Mouse (Mus musculus) embryonic facial prominence, embryonic 12.5 days (tissue): Measurements from ENCODE around the gene Msantd2. TPM values are rescaled to one million over a fixed set of nuclear protein-coding genes. Genes with fewer than 3 reads are reported as not detected.
A peak's percentile ranks its signal among the peaks of the same experiment; 100 is the strongest.

Source experiments
- ATAC-seq: fragments of 200-750 bp; cut with Nextera tagmentation; 2 replicates; pipeline ENCODE4 v1.8.0; 2017; ENCODE audit not compliant: insufficient number of reproducible peaks, insufficient read depth, low FRiP score, low TSS enrichment
- H3K27ac ChIP-seq: fragments of 300-500 bp; sonication (generic); 2 replicates; pipeline ENCODE4 v1.5.1; 2016; ENCODE audit warnings: mild to moderate bottlenecking
- H3K27me3 ChIP-seq: fragments of 300-500 bp; sonication (generic); 2 replicates; pipeline ENCODE4 v1.6.1; 2016; ENCODE audit warnings: mild to moderate bottlenecking, moderate library complexity
- H3K36me3 ChIP-seq: fragments of 300-500 bp; sonication (generic); 2 replicates; pipeline ENCODE4 v1.6.1; 2016; ENCODE audit warnings: mild to moderate bottlenecking
- H3K4me1 ChIP-seq: fragments of 300-500 bp; sonication (generic); 2 replicates; pipeline ENCODE4 v1.6.1; 2016
- H3K4me2 ChIP-seq: fragments of 300-500 bp; sonication (generic); replicated peaks from 2 replicates; pipeline ENCODE4 v1.6.1; 2016; ENCODE audit warnings: mild to moderate bottlenecking, moderate library complexity
- H3K4me3 ChIP-seq: fragments of 300-500 bp; sonication (generic); 2 replicates; pipeline ENCODE4 v1.5.1; 2016; ENCODE audit warnings: mild to moderate bottlenecking
- H3K9ac ChIP-seq: fragments of 300-500 bp; sonication (generic); 2 replicates; pipeline ENCODE4 v1.6.1; 2016; ENCODE audit warnings: mild to moderate bottlenecking, moderate library complexity
- H3K9me3 ChIP-seq: fragments of 300-500 bp; sonication (generic); 2 replicates; pipeline ENCODE4 v1.6.1; 2016; ENCODE audit warnings: mild to moderate bottlenecking, moderate library complexity
- WGBS: fragments of 180-500 bp; shearing (Covaris S2); methylation state at CpG from one replicate; pipeline ENCODE4 v1.1.7; 2016; 5-methylcytosine and 5-hydroxymethylcytosine counted together
- polyA plus RNA-seq: library from polyadenylated mRNA; unstranded; fragments of >200 nt; fragmentation: Nextera tagmentation; extraction: Ambion mirVana; gene quantifications from 2 replicates; pipeline ENCODE4 v1.2.1, GENCODE M21; 2016

Gene Msantd2
- polyA plus RNA-seq, 1 experiment from 2014 or later, result 44.7 TPM

DNA sequence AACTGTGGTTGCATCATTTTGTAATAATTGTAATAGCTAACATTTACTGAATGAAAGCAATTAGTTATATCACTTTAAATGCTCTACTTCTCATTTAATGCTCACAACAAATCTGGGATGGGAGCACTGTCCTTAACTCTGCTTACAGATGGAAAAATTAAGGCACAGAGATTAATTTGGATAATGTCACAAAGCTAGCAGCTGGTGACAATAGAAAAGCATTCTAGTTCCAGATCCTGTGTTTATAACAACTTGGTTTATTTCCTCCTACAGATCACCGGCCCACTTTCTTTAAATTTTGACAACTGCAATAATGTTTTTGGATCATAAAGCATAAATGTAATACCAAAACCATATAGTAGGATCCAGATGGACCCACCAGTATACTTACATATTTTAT lies 16.9 kb downstream of the Msantd2 start:
- H3K9ac ChIP-seq, result no peak overlapping the region
- H3K27ac ChIP-seq, result no peak overlapping the region
- H3K4me1 ChIP-seq, result no peaks in the 10 kb centered on the region
- ATAC-seq, result no peak
- no peaks in the 10 kb centered on the region for H3K27me3 ChIP-seq
- 91% methylated on average over 1 of the region's 1 CpGs for WGBS
- no peaks in the 10 kb centered on the region for H3K36me3 ChIP-seq
- H3K9me3 ChIP-seq, result no peaks in the 10 kb centered on the region
- H3K4me3 ChIP-seq, result no peak overlapping the region
- no peak overlapping the region for H3K4me2 ChIP-seq

DNA sequence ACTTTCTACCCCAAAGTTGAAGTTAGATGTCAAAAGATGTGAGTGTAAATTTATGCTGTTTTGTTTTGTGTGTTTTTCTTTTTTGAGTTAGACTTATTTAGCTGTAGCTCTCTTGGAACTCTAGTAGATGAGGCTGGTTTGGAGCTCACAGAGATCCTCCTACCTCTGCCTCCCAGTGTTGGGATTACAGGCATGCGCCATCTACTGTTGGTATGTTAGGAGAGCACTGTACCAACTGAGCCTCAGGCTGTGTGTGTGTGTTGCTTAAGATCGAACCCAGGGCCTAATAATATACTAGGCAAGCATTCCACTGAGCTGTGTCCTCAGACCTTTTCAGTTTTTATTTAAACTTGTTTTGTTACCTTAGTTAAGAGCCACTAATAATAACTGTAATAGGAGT lies 23.0 kb downstream of the Msantd2 start:
- Histone ChIP-seq H3K27ac (no peak overlapping the region), H3K4me1 (no peaks in the 10 kb centered on the region), H3K36me3 (no peaks in the 10 kb centered on the region), H3K4me3 (no peak overlapping the region), H3K9ac (no peak overlapping the region), H3K9me3 (no peaks in the 10 kb centered on the region), H3K4me2 (no peak overlapping the region), H3K27me3 (no peaks in the 10 kb centered on the region)
- ATAC-seq, result no peak
- WGBS, result 92% methylated on average over 2 of the region's 2 CpGs

DNA sequence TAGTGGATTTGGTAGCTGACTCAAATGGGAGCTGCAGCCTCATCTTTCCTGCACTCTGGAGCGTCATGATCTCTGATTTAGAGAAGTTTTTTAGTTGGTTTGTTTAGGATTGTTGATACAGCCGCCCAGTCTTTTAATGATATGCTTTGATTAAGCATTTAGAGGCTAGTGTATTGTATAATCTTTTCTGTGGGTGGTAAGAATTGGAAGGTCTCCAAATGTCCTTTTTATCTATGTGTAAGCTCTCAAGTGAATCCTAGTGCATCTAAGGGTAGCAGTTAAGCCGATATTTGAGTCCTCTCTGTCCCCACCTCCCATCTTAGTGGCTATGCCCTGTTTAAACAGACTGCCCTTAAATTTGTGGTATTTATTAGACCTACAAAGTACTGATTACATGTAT lies 25.3 kb downstream of the Msantd2 start:
- no peak for ATAC-seq
- Histone ChIP-seq H3K4me2 (no peak overlapping the region), H3K9ac (no peak overlapping the region), H3K36me3 (peaks cover 8% of the 10 kb centered on the region), H3K27ac (no peak overlapping the region), H3K4me1 (no peaks in the 10 kb centered on the region), H3K4me3 (no peak overlapping the region), H3K9me3 (no peaks in the 10 kb centered on the region), H3K27me3 (no peaks in the 10 kb centered on the region)
- 86% methylated on average over 3 of the region's 3 CpGs for WGBS

DNA sequence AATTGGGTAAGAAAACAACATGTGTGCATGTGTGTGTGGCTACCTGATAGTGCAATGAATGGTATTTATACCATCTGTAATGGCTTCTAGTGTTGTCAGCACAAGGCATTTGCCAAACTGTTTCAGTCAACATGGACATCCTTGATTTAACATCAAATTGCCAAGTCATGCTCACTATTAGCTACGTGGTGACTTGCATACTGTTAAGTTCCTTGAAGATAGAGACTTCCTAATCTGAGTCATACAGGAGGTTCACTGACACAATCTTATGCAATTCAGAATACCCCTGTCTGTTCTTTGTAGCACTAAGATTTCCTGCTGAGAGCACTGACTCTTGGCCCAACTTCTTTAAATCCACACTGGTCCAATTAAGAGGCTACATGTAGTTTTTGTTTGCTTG lies 28.3 kb downstream of the Msantd2 start:
- Histone ChIP-seq H3K4me2 (no peak overlapping the region), H3K9me3 (no peaks in the 10 kb centered on the region), H3K27ac (no peak overlapping the region), H3K9ac (no peak overlapping the region), H3K27me3 (no peaks in the 10 kb centered on the region), H3K4me3 (no peak overlapping the region), H3K4me1 (no peaks in the 10 kb centered on the region), H3K36me3 (peaks cover 22% of the 10 kb centered on the region)
- no peak for ATAC-seq
- WGBS, result 74% methylated on average over 1 of the region's 1 CpGs

DNA sequence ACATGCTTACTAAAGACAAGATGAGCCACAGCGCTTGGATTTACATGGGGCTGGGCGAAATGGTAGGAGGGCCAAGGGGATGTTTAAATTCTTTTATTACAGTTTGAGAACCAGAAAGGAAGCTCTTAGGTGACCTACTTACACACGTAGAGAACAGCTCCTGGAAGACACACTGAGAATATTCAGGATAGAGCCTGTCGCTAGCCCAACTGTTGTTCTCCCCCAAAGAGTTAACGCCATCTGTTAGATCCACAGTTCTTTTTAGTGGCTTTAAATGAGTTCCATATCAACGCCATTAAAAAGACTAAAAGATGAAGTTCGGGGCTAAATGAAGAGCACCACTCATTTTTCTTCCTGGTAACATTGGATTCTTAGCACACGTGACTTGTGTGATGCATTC lies 29.9 kb downstream of the Msantd2 start:
- ATAC-seq, result no peak
- Histone ChIP-seq H3K27ac (no peak overlapping the region), H3K9me3 (no peaks in the 10 kb centered on the region), H3K4me2 (no peak overlapping the region), H3K4me1 (no peaks in the 10 kb centered on the region), H3K9ac (no peak overlapping the region), H3K36me3 (peaks cover 31% of the 10 kb centered on the region), H3K4me3 (no peak overlapping the region), H3K27me3 (no peaks in the 10 kb centered on the region)
- 91% methylated on average over 8 of the region's 8 CpGs for WGBS

DNA sequence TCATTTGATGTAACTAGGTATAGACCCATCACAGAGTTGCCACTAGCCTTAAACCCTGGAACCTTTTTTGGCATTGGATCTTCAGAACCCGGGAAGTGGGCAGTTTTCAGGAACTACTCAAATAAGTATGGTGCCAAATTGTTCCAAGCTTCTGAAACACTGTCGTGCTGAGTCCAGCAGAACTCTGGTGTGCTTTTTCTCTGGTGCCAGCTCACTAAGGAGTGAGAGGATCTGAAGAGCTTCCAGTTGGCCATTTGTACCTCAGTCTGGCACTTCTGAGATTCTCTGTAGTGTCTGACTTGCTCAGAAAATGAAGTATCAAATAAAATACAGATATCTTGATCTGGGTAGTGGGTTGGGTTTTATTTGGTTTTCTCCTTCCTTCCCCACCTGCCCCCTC lies 30.9 kb downstream of the Msantd2 start:
- ATAC-seq, result no peak
- Histone ChIP-seq H3K4me2 (no peak overlapping the region), H3K4me1 (no peaks in the 10 kb centered on the region), H3K9me3 (no peaks in the 10 kb centered on the region), H3K9ac (no peak overlapping the region), H3K27me3 (no peaks in the 10 kb centered on the region), H3K4me3 (no peak overlapping the region), H3K36me3 (peaks cover 31% of the 10 kb centered on the region), H3K27ac (no peak overlapping the region)
- 91% methylated on average over 2 of the region's 2 CpGs for WGBS

DNA sequence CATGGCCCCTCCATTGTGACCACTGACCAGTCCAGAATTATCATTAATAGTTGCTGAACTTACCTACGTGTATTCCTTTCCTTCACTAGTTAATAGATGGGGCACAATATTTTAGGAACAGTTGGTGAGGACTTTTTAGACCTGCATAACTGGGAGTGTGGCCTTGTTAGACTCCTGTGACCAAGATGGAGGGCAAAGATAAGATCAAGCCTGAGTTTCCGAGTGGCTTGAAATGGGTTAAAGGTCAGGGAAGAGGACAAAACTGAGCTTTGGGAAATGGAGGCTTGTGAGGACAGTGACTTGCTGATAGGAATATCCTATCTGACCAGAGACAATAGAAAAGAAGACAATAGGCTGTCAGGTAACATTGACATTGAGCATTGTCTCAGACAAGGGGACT lies 36.3 kb downstream of the Msantd2 start:
- H3K27ac ChIP-seq, result no peak overlapping the region
- peaks cover 50% of the 10 kb centered on the region for H3K27me3 ChIP-seq
- no peak overlapping the region for H3K4me3 ChIP-seq
- peaks cover 20% of the 10 kb centered on the region for H3K36me3 ChIP-seq
- no peaks in the 10 kb centered on the region for H3K9me3 ChIP-seq
- no peak overlapping the region for H3K4me2 ChIP-seq
- no peak overlapping the region for H3K9ac ChIP-seq
- no peak for ATAC-seq
- WGBS, result 82% methylated on average over 2 of the region's 2 CpGs
- H3K4me1 ChIP-seq, result peaks cover 15% of the 10 kb centered on the region

DNA sequence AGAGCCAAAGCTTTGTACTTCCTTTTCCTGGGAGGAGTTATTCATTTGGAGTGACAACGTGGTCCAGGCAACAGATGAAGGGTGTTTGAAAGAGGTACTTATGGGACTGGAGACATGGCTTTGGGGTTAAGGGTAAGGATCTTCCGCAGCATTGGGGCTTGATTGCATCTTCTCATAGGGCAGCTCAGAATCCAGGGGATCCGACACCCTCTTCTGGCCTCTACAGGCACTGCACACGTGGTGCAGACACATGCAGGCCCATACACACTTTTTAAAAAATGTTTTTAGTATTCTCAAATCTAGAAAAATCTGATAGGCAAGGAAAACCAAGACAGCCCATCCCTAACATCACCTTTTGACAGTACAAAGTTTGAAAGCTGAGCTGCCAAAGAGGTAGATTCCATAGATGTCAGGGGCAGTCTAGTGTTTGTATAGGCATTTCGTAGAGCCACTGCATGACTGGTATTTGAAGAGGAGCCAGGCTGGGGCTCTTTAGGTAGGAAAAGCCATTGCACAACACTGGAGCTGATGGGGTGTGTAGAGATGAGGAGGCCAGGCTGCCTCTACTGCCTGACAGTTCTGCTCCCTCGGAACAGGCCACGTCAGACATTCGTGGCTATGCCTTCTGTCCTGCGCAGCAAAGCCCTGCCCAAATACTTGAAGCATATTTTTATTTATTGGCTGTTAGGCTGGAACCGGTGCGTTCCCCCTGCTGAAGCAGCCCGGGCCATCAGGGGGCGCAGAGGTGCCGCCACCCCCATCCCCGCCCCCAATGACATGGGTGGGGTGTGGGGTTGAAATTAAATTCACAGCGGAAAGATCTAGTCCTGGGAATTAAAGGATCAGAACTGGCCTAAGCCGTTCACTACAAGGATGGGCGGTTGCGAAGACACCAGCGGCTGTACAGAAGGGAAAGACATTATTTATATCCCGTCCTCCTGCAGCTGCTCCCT lies 37.6 kb downstream of the Msantd2 start:
- H3K9ac ChIP-seq, result no peak overlapping the region
- no peaks in the 10 kb centered on the region for H3K9me3 ChIP-seq
- peaks cover 13% of the 10 kb centered on the region for H3K36me3 ChIP-seq
- 23% methylated on average over 21 of the region's 21 CpGs for WGBS
- H3K27me3 ChIP-seq, result peaks cover 63% of the 10 kb centered on the region
- H3K4me1 ChIP-seq, result peaks cover 26% of the 10 kb centered on the region
- no peak overlapping the region for H3K27ac ChIP-seq
- H3K4me2 ChIP-seq, result peak overlapping the region; percentile 32; the same call in 1 of the 2 replicates
- H3K4me3 ChIP-seq, result 0 out of 2 replicates have a peak overlapping the region, but pooled peaks have one; percentile 10
- ATAC-seq, result no peak

DNA sequence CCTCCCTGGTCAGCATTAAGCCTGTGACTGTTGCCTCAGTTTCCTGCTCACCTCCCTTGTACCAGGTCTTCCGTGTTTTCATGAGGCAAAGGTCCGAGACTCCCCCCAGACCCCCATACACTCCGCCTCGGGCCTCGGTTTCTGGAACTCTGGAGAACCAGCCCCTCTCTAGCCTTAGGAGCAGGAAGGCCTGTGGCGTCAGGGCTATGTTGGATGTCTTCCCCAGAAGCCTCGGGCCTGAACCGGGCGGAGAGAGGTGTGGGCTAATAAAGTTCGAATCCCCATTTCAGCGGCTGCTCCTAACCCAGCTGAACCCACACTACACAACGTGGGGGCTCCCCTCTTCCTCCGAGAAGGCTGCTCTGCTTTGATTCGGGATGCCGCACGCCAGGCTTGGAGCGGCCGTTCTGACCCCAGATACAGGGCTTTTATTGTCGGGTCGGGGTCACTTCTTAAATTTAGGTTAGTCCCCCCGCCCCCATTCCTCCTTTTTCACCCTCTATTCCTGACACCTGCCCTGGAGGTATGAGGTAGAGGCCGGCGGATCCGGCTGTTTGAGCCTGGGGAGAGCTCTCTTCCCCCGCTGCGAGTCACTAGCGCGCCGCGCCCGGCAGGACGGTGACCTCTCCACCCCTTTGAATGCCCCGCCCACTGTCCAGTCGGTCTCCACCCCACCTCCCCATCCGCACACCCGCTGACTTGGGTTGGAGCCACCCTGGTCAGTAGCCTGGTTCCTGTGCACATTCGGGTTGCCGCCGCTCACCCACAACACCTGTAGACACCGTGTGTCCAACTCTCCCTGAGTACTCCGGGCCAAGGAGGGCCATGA lies 38.5 kb downstream of the Msantd2 start, which contains the start of gene Esam:
Esam (plus strand) TSS at position 683 of the 829 bp plus-strand sequence.
- Histone ChIP-seq H3K27ac (0 out of 2 replicates have a peak within 1 kb of the TSS, but pooled peaks have one; percentile 4), H3K9ac (no peak within 1 kb of the TSS)

DNA sequence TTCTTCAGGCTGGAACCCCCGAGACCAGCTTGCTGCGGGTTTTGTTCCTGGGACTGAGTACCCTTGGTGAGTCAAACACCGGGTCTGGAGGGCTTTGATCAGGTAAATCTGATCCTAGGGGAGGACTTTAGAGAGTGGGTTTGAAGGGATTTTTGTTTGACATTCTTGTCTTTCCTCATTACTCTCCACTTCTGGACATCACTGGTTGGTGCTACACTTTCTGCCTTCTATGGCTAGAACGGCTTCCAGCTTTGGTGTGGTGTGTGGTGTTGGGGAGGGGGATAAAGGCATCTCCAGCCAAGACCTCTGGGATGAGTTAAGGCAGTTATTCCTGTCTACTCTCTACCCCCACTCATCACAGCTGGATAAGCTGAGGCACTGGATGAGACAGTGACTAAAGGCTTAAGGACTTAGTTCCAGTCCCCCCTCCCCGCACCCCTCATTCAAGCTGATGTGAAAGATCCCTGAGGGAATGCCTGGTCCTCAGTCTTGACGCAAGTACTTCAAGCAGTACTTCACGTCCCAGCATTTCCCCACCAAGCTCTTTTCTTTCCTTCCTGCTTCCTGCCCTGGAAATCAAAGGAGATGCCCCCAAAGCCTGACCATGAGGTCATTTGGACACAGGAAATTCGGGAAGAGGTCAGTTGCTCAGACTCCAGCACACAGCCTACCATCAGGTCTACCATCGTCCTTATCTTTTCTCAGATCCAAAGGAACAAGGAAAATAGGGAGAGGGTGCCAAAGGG lies 39.3 kb downstream of the Msantd2 start:
- Histone ChIP-seq H3K27me3 (peaks cover 68% of the 10 kb centered on the region), H3K4me2 (peak overlapping the region; percentile 32), H3K9me3 (no peaks in the 10 kb centered on the region), H3K9ac (no peak overlapping the region), H3K4me1 (peaks cover 26% of the 10 kb centered on the region), H3K36me3 (peaks cover 5% of the 10 kb centered on the region; the same call in 1 of the 2 replicates), H3K27ac (no peak overlapping the region), H3K4me3 (peak overlapping the region; percentile 10; the same call in 1 of the 2 replicates)
- ATAC-seq, result no peak
- WGBS, result 17% methylated on average over 9 of the region's 9 CpGs

More for the DNA sequence above, 38.5 kb downstream of the Msantd2 start, which contains the start of gene Esam:
- H3K27me3 ChIP-seq, result peaks cover 68% of the 10 kb centered on the region
- peaks cover 13% of the 10 kb centered on the region for H3K36me3 ChIP-seq
- peak within 1 kb of the TSS; percentile 10; the same call in 1 of the 2 replicates for H3K4me3 ChIP-seq
- no peaks in the 10 kb centered on the region for H3K9me3 ChIP-seq
- H3K4me2 ChIP-seq, result peak within 1 kb of the TSS; percentile 32
- 3% methylated on average over 40 of the region's 41 CpGs for WGBS
- peaks cover 26% of the 10 kb centered on the region for H3K4me1 ChIP-seq
- no peak for ATAC-seq
